In genomic region chr9:71364047-71364665, GRCm38 (mm10) we compare ENCODE assay signal across 14 mouse cellular contexts.
A peak's percentile ranks its signal among the peaks of the same experiment; 100 is the strongest.
DNase-seq lines count a peak whose midpoint lies in the region.
"Had no signal": no experiment of that assay in that cellular context is flagged by ENCODE, and none has a peak within 500 bp of the region (broad histone marks: within the 10 kb centered on the region; RNA-seq: fewer than 3 reads in every experiment).

No protein-coding gene starts in this region.

- peak; percentile 79 for DNase-seq in heart, adult 11 months
- DNase-seq in heart, postnatal 4 days = no peak
- peak; percentile 9 for DNase-seq in ovary, postnatal 36 days (ENCODE audit: low spot score)
- DNase-seq in ovary, postnatal 14 days (ENCODE audit: low spot score) = no peak
- DNase-seq in adrenal gland, postnatal 10 days = peak; percentile 39
- DNase-seq in frontal cortex, adult 2 months (ENCODE audit: extremely low spot score in 1 of 2, low spot score in 1 of 2) = peak; percentile 9 to 28
- DNase-seq in spleen, postnatal 36 days (ENCODE audit: low spot score in 2 of 2) = no peak
- DNase-seq in embryo, embryonic 9.5 days (ENCODE audit: extremely low spot score) = no peak
- DNase-seq: cerebellum, adult 9-11 months; embryo, embryonic 11 days; gastrocnemius, postnatal 10 days; kidney, postnatal 10 days; liver; lung, embryonic 14.5 days had no signal

Comparison
In these comparisons a context has a peak if more than half of its experiments do, and no peak if none do; other contexts are left out.
1. DNase-seq: peak in heart, adult 11 months (single experiment), ovary, postnatal 36 days (single experiment), adrenal gland, postnatal 10 days (single experiment) and frontal cortex, adult 2 months (2 of 2); none in heart, postnatal 4 days (single experiment), ovary, postnatal 14 days (single experiment), spleen, postnatal 36 days (0 of 2) and embryo, embryonic 9.5 days (single experiment).